Mouse (Mus musculus) G1E (cell line): ENCODE results near the gene Ermard.

Experiments
- CTCF ChIP-seq: IDR thresholded peaks from 2 replicates; pipeline ENCODE4 v1.5.1; 2012; ENCODE audit warnings: low read depth, low read length, inconsistent platforms, mixed read lengths
- GATA1 ChIP-seq: IDR thresholded peaks from 2 replicates; pipeline ENCODE4 v1.6.1; 2012; ENCODE audit warnings: borderline replicate concordance, low read length, inconsistent platforms, mixed read lengths
- GATA2 ChIP-seq: IDR thresholded peaks from 2 replicates; pipeline ENCODE4 v1.6.1; 2012; ENCODE audit warnings: low read depth, low read length, inconsistent platforms, borderline replicate concordance
- POLR2AphosphoS5 ChIP-seq: IDR thresholded peaks from 2 replicates; pipeline ENCODE4 v1.6.1; 2012; ENCODE audit warnings: low read depth, low read length, inconsistent platforms; ENCODE audit not compliant: insufficient replicate concordance
- TAL1 ChIP-seq: conservative IDR thresholded peaks from 2 replicates; pipeline ENCODE4 v1.6.1; 2012; ENCODE audit warnings: low read depth, low read length, inconsistent platforms, mixed read lengths

DNA sequence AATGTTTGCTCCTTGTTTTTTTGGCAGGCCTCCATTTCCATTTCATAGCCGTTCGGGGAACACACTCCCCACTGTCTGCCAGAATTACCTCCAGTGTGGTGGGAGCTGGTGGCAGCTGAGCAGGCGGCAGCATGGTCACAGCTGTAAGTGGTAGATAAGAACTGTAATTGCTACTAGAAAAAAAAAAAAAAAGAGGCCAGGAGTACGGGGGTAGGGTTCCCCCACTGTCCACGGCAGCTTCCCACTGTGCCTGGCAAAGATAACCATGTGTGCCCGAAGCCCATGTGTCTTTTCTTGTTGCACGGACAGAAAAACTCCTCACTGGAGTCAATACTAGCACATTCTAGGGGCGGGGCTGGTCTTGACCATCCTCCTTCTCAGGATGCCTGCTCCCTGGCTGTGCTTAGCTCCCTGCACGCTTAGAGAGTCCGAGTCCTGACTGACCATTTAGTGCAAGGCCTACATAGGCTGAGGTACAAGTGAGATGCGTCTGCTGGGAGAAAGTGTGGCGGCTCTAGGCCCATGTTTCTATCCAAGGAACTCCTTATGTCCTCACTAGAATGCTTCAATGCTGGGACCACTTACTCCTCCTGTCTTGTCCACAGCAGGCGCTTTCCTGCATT is 43.3 kb downstream of the Ermard start:
- TF ChIP-seq CTCF (no peak), GATA1 (no peak), POLR2AphosphoS5 (no peak), GATA2 (no peak), TAL1 (peak; percentile 95)
